Mouse (Mus musculus): ENCODE measurements around the gene Hspb8.

Gene Hspb8

DNA sequence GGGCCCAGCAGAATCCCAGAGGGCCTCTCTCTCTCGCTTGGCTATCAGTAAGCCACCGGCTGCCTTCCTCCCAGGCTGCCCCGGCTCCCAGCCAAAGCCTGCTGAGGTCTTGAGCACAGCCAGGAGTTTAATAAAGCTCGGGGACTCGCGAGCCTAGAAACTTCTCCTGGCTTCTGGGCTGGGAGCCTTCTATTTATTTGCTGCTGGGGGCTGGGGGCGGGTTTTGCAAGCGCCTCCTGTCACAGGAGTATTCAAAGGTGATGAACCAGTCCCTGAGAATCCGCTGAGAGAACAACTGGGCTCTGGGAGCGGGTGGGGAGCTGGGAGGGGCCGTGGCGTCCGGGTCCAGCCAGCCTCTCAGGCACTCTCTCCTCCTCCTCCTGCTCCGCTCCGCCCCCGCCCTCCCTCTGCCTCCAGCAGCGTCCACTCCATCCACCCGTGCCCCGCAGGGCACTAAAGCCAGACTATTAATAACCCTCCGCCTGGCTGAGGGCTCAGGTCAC is at the start of gene Hspb8:
Hspb8 (minus strand) TSS at position 166 of the 503 bp plus-strand sequence.
- peak; percentile 73 for DNase-seq (ENCODE audit: low spot score)

DNA sequence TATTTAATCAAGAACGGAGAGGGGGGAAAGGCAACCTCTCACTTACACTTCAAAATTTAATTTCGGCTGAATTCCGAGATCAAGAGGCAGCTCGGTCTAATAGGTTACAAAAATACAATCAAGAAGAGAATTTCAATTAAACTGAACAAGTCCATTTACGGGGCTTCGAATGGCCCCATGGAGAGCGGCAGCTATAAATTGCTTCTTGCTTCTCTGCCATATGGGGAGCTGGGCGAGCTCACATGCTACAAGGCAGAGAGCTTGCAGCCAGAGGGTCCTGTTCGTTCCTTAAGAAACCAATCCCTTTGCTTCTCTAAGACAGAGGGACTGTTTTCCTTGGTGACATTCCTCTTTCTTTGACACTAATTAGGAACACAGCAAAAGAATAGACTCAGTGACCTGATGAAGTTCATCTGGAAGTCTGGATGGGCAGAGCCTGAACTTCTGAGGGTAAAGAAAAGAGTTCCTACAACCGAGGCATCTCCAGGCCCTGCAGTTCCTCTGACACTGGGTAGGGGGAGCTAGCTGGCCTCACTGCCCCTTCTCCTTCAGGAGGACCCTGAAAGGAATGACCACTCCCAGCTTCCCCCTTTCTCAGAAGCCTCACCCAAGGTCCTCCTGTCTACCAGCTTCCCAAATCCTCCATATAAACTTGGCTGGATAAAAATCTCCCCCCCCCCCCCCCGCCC is 38.8 kb upstream of the Hspb8 start:
- DNase-seq (ENCODE audit: low spot score), result peak; percentile 60

DNA sequence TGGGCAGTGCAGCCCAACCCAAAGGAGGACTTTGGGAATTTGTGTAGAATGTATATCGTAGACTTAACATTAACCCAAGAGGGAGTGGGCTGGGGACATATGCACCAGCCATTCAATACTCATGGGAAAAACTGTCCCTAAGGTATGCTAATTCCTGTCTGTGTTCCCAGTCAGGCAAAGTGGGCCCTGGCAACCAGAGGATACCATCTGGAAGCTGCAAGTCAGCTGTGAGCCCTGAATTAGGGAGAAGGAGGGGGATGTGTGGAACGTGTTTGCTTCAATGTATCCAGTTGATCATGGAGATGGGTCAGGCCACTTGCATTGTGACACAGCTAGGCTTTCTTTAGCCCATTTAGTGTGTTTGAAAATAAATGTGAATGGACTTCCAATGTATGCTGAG is 37.3 kb upstream of the Hspb8 start:
- DNase-seq (ENCODE audit: low spot score), result no peak

DNA sequence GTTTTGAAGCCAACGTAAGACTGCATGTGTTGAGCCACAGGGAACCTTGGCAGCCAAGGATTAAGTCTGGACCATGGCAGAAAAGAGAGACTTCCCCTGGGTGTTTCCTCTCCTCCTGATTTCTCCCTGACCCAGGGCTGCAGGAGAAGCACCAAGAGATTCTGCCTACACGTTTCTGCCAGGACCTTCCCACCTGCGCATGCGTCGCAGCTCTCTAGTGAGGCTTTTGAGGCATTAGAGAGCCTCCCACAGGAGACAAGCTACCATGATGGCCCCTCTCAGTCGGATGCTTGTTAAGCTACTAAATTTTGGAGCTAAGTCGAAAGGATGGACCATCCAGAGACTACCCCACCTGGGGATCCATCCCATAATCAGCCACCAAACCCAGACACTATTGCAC is 35.1 kb upstream of the Hspb8 start:
- no peak for DNase-seq (ENCODE audit: low spot score)

DNA sequence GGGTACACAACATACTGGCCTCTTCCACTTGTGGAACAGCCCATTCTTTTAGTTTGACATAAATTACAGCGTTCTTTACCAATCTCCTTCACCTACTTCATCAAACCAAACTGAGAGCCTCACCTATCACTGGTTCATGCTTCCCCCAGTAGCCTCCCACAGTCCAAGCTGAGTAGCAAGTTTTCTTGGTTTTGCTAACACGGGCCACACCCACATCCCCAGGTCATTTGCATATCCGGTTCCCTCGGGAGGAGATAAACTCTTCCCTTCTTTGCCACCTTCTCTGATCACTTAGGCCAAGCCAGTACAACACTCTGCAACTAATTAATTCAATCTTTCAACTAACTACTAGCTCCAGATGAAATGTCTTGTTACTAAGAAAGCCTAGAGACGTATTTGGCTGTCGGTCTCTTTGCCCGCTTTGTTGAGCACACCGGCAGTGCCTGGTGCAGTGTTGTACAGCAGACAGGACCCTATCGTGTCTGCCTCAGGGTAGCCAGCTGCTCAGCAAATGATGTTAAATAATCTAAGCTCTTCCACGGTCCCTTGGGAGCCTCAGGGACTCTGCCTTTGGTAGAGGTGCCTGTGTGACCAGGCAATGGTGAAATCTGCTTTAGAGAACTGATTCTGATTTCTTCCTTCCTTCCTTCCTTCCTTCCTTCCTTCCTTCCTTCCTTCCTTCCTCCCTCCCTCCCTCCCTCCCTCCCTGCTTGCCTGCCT is 34.3 kb upstream of the Hspb8 start:
- peak; percentile 29 for DNase-seq (ENCODE audit: low spot score)

DNA sequence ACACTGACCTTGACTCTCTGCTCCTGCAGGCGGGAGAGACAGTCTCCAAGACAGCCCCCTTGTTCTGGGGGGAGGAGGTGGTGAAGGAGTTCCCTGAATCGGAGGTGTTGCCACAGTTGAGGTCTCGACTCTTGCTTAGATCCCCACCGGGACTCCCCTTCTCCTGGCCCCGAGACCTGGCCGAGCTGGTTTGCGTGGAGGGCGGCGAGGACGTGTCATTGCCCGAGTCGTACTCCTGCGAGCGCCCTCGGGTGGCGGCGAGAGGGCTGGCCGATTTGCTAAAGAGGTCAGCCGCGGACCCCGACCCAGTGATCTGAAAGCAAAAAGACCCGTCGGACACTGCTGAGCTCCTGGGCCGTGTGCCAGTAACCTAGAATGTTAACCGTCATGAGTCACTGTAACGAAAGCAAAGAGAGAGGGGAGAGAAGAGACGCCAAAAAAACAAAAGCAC is 30.8 kb upstream of the Hspb8 start:
- DNase-seq (ENCODE audit: low spot score), result peak; percentile 80

DNA sequence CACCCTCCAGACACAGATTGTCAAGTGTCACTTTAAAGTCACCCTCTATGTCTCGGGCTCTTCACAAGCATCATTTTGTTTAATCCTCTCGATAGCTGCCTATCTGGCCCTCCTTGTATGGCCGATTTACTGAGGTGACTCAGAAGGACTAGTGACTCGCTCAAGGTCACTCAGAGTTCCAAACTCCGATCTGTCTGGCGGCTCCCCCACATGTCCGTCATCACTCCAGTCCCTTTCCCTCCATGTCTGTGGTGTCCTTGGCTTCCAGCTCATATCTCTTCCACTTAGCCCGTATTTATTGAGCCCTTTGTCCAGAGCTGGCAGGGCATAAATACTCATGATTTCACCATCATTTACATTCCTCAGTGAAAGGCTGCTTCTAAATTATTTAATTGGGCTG is 28.2 kb upstream of the Hspb8 start:
- DNase-seq (ENCODE audit: low spot score), result no peak

DNA sequence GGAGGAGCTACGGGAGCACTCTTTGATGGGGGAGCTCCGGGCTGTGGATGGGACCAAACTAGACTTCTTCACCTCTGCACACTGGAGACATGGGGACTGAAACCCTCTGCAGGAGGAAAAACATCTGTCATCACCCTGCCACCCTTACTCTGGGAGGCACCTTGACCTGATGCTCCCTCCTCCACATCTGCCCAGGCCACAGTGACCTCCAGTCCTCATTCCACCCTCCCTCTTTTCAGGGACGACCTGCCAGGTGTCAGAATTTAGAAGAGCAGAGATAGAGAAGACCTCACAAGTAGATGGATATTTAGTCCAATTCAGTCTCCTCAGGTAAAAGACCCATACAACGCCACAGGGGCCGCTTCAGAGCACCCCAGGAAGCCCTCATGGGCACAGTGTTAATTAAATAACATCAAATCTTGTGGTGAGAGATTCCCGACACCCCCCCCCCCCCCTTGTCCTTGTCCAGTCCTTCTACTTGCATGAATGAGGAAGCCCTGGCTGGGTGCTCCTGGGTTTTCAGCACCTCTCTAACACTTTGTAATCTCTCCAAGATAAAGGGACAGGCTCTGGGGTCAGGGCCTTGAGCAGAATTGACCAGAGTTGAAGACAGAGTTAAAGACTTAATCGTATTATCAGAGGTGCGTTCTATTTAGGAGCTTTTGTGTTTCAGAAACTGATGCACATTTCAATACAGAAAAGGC is 27.0 kb upstream of the Hspb8 start:
- no peak for DNase-seq (ENCODE audit: low spot score)

DNA sequence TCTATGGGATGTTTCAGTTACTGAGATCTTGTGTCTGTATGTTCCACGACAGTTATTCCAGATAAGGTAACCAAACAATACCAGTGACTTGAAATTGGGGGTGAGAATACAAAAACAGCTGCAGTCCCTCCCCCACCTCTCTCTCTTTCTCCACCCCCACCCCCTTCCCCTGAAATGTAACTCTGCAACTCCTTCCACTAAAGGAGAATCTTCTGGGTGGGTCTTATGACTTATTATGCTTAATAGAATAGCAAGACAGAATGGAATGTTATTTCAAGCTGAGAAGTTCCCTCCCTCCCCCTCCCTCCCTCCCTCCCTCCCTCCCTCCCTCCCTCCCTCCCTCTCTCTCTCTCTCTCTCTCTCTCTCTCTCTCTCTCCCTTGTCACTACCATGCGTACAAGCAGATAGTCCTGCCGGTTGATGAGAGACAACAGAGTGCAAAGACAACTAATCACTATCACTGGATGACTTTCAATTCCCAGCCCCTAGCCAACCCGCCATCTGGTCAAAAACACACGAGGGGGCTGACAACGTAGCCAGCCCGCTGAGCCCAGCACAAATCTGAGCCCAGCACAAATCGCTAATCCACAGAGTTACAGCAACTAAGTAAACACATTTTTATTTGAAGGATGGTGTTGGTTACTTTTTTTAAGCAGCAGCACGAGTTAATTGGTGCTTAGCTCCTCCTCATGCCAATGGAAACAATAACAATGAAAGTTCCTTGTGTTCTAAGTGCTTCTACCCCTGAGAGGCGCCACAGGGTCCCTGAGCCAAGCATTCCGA is 25.9 kb upstream of the Hspb8 start:
- DNase-seq (ENCODE audit: low spot score), result no peak

DNA sequence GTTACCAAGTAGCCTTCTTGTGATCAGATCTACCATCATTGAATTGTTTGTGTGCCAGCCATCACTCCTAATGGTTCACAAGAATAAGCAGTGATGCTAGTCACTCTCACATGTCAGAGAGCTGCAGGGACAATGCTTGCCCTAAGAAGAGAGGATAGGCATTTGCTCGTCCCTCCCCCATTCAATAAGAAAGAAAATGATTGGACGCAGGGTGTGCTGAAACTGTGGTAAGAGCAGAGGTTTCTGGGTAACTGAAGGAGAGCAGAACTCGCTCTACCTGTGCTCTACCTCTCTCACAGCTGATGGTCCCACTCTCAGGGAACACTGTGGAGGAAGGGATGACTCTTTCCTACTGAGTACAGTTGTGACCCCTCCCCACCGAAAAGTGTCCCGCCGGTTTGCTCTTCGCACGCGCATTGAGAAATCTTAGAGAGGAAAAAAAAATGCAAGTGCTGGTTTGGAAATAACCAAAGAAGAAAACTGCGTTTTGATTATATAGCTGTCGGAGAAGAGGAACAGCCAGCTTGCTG is 25.2 kb upstream of the Hspb8 start:
- DNase-seq (ENCODE audit: low spot score), result no peak

DNA sequence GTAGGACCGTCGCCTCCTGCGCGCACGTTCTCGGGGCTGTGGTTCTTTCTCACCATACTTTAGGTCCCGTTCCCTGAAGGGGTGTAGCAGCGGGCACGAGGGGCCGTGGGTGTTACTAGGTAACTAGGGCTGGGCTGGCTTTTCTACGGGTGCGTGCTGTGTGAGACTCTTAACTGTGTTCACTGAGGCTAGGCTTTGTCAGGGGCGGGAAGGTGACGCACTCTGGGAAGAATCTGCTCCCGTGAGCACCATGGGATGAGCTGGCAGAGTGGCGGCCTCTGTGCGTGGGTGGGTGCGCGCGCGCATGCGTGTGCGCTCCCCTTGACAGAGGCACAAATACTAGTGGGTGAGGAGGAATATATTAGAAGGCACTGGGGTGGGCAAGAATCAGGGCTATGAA is 23.9 kb upstream of the Hspb8 start:
- DNase-seq (ENCODE audit: low spot score), result no peak

DNA sequence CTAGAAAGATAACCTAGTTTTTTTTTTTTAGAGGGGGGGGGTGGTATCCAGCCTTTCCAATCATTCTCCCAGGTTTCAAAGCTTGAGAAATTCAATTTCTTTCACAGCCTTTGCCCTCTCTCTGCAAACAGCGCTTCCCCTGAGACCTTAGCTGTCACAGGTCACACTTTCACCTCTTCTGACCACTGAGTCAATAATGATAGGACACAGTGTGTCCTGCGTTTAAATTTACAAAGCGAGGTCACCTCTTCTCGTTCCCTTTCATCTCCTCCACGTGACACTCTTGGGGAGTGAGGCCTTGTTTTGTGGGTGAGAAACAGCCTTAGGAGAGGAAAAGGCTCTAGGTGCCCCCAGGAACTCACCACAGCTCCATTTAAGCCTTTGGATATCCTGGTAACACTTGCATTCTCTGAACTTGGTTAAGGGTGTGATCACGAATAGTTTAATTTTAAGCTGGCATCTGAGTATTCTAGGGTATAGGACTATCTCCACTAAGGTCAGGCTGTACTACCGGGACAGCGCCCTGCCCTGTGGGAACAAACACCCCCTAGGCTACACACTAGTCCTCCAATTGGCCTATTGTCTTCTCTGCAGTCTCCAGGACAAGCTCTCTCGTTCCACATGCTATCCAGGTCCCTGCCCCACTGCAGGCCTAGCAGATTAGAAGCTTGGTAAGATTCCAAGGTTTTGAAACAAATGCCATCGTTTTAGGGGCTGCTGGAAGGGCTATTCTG is 23.1 kb upstream of the Hspb8 start:
- no peak for DNase-seq (ENCODE audit: low spot score)

DNA sequence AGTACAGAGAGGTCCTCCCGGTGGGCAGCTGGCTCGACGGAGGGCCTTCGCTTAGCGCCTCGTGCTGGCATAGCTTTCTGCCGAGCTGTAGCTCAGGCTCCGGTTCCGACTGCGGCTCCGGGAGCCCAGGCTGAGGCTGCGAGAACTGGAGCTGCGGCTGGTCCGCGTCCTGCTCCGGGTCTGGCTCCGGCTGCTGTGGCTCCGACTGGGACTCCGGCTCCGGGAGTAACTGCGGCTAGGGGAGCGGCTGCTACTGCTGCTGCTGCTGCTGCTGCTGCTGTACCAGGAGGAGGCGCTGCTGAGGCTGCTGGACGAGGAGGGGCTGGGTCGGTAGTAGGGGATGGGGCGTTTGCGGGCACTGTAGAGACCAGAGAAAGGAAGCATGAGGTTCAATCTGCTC is 21.9 kb upstream of the Hspb8 start:
- no peak for DNase-seq (ENCODE audit: low spot score)

DNA sequence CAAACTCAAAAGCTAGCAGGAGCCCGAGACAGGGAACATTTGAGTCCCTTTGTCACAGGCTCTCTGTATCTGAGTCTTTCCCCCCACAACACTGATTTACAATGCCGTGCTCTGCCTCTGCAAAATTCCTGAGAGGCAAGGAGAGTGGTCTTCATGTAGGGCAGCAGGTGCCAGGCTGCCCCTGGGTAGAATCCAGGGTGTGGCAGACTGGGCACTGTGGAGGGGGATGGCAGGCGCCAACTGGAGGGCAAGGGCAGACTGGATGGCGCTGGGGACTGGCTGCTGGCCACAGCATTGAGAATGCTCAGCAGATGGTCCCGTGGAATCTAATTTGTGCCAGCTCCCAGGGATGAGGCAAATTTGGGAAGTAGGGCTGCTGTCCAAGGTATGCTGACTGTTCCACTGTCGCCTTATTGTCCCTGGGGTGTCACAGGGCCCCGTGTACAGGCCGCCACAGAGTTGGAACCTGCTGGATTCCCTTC is 20.8 kb upstream of the Hspb8 start:
- DNase-seq (ENCODE audit: low spot score), result no peak

DNA sequence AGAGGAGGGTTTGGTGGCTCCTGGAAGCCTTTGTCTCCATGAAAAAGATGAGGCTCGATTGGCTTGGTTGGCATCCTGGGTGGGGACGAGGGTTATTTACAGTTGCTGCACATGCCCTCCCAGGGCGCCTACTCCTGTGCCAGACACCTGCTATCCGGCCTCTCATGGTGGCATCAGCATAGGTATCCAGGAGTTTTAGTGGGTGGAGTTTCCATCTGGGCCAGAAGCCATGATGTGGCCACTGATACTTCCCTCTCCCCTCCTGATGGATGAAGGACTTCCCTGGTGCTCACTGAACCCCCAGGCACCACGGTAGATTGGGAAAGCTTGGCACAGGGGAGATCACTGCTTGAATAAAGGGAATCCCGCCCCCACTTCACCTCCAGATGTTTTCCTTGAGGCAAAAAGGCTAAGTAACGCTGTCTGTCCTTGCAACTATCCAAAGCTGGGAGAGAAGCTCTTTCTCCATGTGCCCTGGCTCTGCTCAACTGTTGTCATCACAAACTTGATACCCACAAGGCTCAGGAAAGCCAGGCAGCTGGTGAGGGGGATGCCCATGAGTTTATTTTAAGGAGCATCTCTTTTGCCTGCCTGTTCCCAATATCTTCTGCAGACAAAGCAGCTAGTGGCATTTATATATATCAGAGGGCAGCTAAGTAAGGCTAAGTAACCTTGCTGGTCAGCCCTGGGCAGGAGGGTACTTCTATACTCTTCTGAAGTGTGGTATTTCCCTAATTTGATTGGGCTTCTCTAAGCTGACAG is 20.2 kb upstream of the Hspb8 start:
- DNase-seq (ENCODE audit: low spot score), result no peak

DNA sequence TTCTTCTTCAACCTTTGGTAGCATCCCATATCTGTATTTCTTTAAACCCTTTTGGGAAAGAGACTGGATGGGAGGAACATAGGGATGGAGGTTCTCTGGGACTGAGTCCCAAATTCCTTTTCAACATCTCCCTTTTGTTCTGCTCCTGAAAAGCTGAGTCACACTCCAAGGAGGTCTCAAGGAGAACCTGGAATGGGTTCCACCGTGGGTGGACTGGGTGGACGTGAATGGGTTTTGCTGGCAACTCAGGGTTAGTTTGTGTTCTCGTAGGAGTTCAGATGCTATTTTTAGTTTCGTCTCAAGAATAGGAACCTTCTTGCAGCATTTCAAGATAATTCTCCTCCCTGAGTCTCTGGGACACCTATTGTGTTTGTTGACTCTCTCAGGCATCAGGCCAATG is 17.6 kb upstream of the Hspb8 start:
- DNase-seq (ENCODE audit: low spot score), result no peak

DNA sequence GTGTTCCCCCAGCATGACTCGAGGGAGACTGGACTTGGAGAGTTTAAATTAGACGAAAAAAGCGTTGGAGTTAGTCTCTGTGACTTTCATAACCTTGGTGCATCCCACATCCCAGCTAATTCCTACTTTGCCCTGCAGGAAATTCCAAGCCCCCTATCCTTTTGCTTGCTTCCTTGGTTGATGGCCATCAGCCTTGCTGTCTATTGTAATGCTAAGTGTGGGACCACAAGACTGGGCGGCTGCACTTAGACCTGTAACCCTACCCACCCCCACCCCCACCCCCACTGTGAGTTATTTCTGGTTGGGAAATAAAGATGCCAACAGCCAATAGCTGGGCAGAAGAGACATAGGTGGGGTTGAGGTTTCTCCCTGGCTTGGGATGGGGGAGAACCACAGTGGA is 15.7 kb upstream of the Hspb8 start:
- DNase-seq (ENCODE audit: low spot score), result no peak

DNA sequence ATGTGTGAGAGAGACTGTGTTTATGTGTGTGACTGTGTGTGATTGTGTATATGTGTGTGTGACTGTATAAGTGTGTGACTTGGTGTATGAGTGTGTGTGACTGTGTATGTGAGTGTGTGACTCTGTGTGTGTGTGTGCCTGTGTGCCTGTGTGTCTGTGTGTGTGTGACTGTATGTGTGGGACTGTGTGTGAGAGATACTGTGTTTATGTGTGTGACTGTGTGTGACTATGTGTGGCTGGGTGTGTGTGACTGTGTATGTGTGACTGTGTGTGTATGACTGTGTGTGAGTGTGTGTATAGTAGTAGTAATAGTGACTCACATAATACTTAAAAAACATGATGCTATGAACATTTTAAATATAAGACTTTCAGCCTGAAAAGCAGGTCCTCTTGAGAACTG is 13.5 kb upstream of the Hspb8 start:
- no peak for DNase-seq (ENCODE audit: low spot score)

DNA sequence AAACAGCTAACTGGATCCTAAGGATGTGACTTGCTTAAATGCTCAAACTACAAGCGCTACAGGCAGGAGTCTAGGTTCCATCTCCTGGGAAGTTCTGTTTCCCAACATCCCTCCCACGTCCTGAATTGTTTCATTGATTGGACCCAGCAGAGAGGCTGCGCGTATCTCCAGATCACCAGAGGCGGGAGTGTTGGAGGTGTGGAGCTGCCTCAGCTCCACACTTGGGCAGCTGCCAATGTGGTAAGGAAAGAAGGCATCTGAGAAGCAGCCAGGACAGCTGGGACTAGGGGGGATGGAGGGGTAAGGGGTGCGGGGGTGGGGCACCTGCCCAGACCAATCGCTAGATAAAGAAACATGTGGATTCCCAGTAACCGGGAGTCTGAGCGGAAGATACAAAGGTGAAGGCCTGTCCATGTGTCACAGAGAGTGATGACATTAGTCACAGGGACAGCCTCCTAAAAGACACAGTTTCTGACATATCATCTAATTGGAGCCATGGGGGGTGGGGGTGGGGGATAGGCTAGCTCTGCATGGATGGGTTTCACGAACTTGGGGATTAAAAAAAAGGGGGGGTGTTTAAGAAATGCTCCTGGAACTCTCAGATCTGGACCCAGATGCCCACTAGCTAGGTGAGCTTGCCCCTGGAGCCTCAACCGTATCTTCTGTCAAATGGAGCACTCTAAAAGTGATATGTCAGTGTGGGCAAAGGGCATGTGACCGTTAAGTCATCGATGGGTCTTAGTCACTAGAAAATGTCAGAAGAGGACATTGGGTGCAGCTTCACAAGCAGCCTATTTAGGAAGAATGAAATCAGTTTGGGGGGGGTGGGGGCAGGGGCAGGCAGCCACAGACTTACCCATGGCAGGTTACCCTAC is 12.5 kb upstream of the Hspb8 start:
- DNase-seq (ENCODE audit: low spot score), result no peak

Measured in embryo, embryonic 10.5 days (tissue).